Mouse (Mus musculus) T-helper 2 cell (primary cell): ENCODE data around the gene Tnfrsf26.

Experiments used
- in situ Hi-C: fragments of 300-600 bp; cut with MboI, MseI; formaldehyde crosslinking; loops from one replicate; pipeline ENCODE4 v1.15.1; 2025; ENCODE audit warnings: high pct_unique_total_duplicates

The Tnfrsf26 gene

GRCm38 (mm10) chr7:143600231-143600740, 28.2 kb downstream of the Tnfrsf26 start:
- in situ Hi-C loops = no loop called here

- in situ Hi-C loops = no loop called here
These were observed 28.9 kb downstream of the Tnfrsf26 start, which contains the start of gene Cars for GRCm38 (mm10) chr7:143599428-143600230. Gene Cars (minus strand): TSS chr7:143600090.

GRCm38 (mm10) chr7:143594865-143595264, 33.7 kb downstream of the Tnfrsf26 start:
- in situ Hi-C loops = no loop called here

- in situ Hi-C loops = no loop called here
These were observed 36.3 kb downstream of the Tnfrsf26 start for GRCm38 (mm10) chr7:143592255-143592654.

GRCm38 (mm10) chr7:143588006-143588405, 40.5 kb downstream of the Tnfrsf26 start:
- in situ Hi-C loops = loop anchor here (5.0 kb wide), 1 partner anchor 114 kb away; no protein-coding TSS in a partner anchor

- in situ Hi-C loops = loop anchor here (5.0 kb wide), 1 partner anchor 115 kb away; no protein-coding TSS in a partner anchor
These were observed 40.9 kb downstream of the Tnfrsf26 start for GRCm38 (mm10) chr7:143587586-143587985.

- in situ Hi-C loops = loop anchor here (5.0 kb wide), 1 partner anchor 52 kb away; no protein-coding TSS in a partner anchor
These were observed 44.6 kb downstream of the Tnfrsf26 start for GRCm38 (mm10) chr7:143583956-143584355.

GRCm38 (mm10) chr7:143583025-143583424, 45.5 kb downstream of the Tnfrsf26 start:
- in situ Hi-C loops = loop anchor here (5.0 kb wide), 1 partner anchor 51 kb away; no protein-coding TSS in a partner anchor

- in situ Hi-C loops = no loop called here
These were observed 52.8 kb downstream of the Tnfrsf26 start for GRCm38 (mm10) chr7:143575751-143576150.

- in situ Hi-C loops = no loop called here
These were observed 62.9 kb downstream of the Tnfrsf26 start for GRCm38 (mm10) chr7:143565648-143566039.

GRCm38 (mm10) chr7:143565015-143565647, 63.4 kb downstream of the Tnfrsf26 start:
- in situ Hi-C loops = no loop called here

- in situ Hi-C loops = no loop called here
These were observed 64.7 kb downstream of the Tnfrsf26 start for GRCm38 (mm10) chr7:143563787-143564186.
